Mouse (Mus musculus): ENCODE measurements around the gene Scarf2.
A peak's percentile ranks its signal among the peaks of the same experiment; 100 is the strongest.

Scarf2 gene

DNA sequence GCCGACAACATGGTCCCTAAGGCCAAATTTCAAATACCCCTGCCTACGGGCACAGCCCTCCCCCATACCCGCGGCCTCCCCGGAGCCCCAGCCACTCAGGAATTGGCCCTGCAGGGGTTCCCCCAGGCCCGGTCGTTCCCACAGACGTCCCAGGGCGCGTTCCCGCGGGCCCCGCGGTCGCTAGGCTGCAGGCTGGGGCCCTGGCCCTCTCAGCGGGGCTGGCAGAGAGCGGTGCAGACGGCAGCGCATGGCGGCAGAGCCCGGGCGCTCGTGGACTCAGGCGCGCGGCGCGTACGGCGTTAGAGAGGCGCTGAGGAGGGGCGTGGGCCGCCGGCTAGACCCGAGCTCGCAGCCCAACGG lies 36.2 kb downstream of the Scarf2 start:
- no peak for DNase-seq

DNA sequence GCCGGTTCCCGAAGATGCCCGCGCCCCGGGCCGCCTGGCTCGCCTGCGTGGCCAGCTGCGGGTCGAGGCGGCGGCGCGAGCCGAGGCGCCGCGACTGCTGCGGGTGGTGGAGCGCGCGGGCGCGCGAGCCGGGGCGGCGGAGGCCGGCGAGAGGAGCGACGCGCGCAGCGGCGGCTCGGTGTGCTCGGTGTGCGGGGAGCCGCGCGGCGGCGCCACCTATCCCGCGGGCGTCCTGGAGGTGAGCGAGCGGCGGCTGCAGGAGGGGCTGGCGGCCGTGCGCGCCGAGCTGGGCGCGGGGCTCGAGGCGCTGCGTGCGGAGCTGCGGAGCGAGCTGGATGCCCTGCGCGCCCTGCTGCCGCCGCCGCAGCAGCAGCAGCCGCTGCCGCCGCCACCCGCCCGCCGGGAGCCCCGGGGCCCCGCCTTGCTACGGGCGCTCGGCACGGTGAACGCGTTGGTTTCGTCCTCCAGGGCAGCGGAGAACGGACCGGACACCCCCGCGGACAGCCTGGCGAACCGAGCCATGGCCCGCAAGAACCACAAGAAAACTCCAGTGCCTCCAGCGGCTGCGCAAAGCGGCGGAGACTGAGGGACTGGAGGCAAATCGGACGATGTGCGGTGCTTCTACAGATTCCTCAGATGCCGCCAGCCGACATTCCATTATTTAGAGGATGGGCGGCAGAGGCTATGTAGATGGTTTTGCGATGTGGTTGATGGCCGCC lies 36.8 kb downstream of the Scarf2 start:
- DNase-seq, result no peak

DNA sequence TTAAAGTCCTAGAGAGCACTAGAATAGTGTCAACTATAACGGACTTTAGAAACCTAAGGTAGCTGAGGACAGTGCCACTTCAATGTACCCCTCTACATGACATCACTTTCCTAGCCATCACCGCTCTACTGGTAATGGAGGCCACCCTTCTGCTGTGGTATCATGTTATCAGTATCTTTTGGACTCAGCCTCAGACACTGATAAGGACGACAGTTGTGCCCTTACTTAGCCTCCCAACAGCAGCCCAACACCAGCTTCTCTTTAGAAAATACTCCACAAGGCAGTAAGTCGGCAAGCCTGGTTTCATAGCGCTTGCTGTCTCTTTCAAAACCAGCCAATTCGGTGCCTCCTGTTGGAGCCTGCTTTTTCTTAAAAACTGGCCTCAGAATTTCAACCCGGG lies 37.5 kb downstream of the Scarf2 start:
- no peak for DNase-seq

DNA sequence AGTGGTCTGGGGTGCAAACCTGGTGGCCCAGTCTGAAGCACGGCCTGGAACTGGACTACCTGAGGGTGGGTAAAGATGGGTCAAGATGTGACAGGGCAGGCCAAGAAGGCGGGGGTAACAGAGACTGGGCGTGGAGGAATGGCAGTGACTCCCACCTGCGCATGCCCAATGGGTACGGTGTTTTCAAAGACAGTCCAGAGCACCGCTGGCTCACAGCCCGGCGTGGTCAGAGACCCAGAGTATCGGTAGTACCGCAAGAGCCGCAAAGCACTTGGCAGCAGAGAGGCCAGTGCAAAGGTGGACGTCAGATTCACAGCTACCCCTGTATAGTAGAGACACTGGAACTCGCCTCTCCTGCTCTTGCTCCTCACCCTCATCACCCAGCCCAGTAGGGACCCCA lies 38.4 kb downstream of the Scarf2 start:
- DNase-seq, result no peak

GRCm38 (mm10) chr16:17838051-17838450 lies 41.0 kb downstream of the Scarf2 start, which contains the start of gene Car15:
Gene Car15 (minus strand): TSS chr16:17838364.
- peak; percentile 26 to 49 for DNase-seq

GRCm38 (mm10) chr16:17839976-17840375 lies 42.9 kb downstream of the Scarf2 start:
- DNase-seq, result no peak

DNA sequence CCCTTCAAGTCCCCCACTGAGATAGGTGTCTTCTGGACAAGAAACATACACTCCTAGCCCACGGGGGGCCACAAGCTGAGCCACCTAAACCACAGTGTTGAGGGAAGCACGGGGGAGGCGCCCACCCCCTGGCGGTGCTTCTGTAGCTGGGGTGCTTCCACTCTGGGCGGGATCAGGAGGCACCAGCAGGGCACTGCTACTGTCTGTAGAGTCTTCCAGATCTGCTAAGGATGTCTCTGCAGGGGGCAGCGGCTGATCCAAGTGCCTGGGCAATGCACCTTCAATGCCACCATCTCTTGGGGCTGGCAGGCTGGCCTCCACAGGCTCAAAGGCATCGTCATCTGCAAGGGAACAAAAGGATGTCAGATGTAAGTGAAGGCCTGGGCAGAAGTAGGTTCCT lies 45.4 kb downstream of the Scarf2 start:
- no peak for DNase-seq

DNA sequence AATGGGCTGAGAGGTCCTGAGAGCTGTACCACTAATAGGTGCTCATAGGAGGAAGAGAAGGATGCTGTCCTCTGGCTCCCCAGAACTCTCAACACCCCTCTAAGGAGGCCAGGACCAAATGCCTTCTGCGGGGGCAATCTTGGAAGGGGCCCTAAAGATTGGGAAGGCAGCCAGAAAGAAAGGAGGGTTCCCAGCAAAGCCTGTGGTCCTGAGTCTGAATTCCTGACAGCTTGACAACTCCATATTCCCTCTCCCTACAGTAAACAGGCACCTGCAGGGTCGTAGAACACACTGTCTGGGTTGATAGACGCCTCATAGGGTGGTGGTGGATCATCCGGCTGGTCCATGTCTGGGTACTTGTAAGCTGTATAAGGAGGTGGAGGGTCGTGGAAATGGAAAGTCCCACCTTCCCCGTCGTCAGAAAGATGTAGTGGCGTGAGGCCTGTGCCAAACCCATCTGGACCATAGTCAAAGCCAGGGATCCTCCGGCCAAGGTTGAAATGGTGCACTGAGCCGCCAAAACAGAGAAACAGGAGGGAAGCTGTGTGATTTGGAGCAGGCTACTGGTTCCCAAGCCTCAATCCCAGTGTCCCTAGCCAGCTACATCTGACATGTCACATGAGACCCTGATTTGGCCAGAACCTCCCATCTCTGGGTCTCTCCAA lies 46.8 kb downstream of the Scarf2 start:
- no peak for DNase-seq

GRCm38 (mm10) chr16:17848431-17848830 lies 51.3 kb downstream of the Scarf2 start:
- no peak for DNase-seq

GRCm38 (mm10) chr16:17848928-17849327 lies 51.8 kb downstream of the Scarf2 start:
- no peak for DNase-seq

- DNase-seq, result no peak
Observed at GRCm38 (mm10) chr16:17849486-17849885, 52.4 kb downstream of the Scarf2 start.

GRCm38 (mm10) chr16:17851331-17851730 lies 54.2 kb downstream of the Scarf2 start:
- no peak for DNase-seq

DNA sequence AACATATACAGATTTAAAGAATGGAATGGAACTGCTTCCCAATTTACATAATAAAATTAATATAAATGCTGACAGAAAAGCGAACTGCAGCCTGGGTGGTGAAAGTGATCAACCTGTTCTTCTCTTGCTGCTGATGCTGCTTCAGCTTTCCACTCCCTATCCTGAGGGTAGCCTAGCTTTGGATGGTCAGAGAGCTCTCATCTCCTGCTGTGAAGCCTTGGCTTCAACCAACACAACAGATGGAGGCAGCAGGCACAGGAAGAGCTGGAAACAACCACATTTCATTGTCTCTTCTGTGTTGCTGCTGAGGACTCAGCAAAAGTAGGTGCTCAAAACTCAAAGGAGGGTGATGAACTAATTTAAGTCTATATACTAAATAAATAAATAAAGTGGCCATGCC lies 54.8 kb downstream of the Scarf2 start:
- DNase-seq, result no peak

DNA sequence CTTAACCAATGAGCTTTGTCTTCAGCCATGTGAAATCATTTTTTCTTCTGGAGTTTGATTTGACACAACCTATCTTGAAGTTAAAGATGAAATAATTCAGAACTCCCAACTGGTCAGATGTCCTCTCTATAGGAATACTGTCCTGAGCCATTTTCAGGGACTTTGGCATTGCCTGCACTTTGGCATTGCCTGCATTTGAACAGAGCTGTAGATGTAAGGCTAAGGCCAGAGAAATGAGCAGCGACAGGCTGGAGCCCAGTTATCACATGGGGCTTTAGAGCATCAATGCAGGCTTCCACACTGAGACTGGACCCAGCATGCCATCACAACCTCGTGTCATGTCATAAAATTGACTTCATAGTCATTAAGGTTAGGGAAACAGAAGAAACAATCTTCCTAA lies 56.2 kb downstream of the Scarf2 start:
- DNase-seq, result no peak

- no peak for DNase-seq
Observed at GRCm38 (mm10) chr16:17857157-17857556, 60.1 kb downstream of the Scarf2 start.
